Mouse (Mus musculus): ENCODE data around the gene Mpzl2. TPM values are rescaled to one million over a fixed set of nuclear protein-coding genes. Genes with fewer than 3 reads are reported as not detected.
A peak's percentile ranks its signal among the peaks of the same experiment; 100 is the strongest.

Gene Mpzl2
- polyA plus RNA-seq, 1 experiment from 2014 or later = 22.2 TPM

GRCm38 (mm10) chr9:45000249-45000648 lies 39.4 kb upstream of the Mpzl2 start:
- Histone ChIP-seq H3K27ac (ENCODE audit: low read depth, low read length) (no peak overlapping the region), H3K4me2 (replicated peaks; ENCODE audit: low read depth, low read length) (no peak overlapping the region), H3K4me1 (ENCODE audit: control insufficient read depth, insufficient read depth, low read length) (0 out of 2 replicates have a peak, but pooled peaks cover 5% of the 10 kb centered on the region), H3K9me3 (ENCODE audit: control insufficient read depth, low read length) (no peaks in the 10 kb centered on the region), H3K4me3 (ENCODE audit: low read length) (no peak overlapping the region), H3K36me3 (ENCODE audit: control insufficient read depth, insufficient read depth, low read length) (no peaks in the 10 kb centered on the region), H3K27me3 (ENCODE audit: control insufficient read depth, insufficient read depth, low read length) (no peaks in the 10 kb centered on the region), H3K9ac (ENCODE audit: low read depth, low read length) (no peak overlapping the region)
- ATAC-seq (ENCODE audit: low FRiP score, low TSS enrichment) = 0 out of 2 replicates have a peak, but pooled peaks have one; percentile 35
- WGBS = 59% methylated on average over 3 of the region's 3 CpGs

GRCm38 (mm10) chr9:45007404-45007803 lies 32.2 kb upstream of the Mpzl2 start:
- no peaks in the 10 kb centered on the region for H3K4me1 ChIP-seq (ENCODE audit: control insufficient read depth, insufficient read depth, low read length)
- no peak overlapping the region for H3K4me2 ChIP-seq (replicated peaks; ENCODE audit: low read depth, low read length)
- no peaks in the 10 kb centered on the region for H3K36me3 ChIP-seq (ENCODE audit: control insufficient read depth, insufficient read depth, low read length)
- H3K27ac ChIP-seq (ENCODE audit: low read depth, low read length) = no peak overlapping the region
- no peak overlapping the region for H3K4me3 ChIP-seq (ENCODE audit: low read length)
- no peak overlapping the region for H3K9ac ChIP-seq (ENCODE audit: low read depth, low read length)
- H3K9me3 ChIP-seq (ENCODE audit: control insufficient read depth, low read length) = no peaks in the 10 kb centered on the region
- ATAC-seq (ENCODE audit: low FRiP score, low TSS enrichment) = no peak
- H3K27me3 ChIP-seq (ENCODE audit: control insufficient read depth, insufficient read depth, low read length) = no peaks in the 10 kb centered on the region
- WGBS = 81% methylated on average over 12 of the region's 12 CpGs

DNA sequence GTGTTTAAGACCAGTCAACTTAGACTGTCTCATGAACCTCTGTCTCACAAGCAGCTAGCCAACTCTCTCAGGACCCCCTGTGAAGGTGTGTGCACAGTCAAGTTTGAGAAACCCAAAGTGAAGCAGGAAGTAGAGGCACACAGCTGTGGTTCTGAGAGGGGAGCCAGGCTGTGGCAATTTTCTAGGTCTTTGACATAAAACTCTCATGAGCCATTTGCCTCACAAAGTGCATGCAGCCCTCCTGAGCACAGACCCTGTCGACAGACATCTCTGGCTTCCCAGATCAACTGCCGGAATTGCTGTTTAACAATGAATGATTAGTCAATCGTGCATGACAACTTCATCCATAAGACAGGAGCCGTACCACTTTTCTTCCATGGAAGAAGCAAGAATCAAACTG lies 31.3 kb upstream of the Mpzl2 start:
- H3K4me3 ChIP-seq (ENCODE audit: low read length) = no peak overlapping the region
- no peaks in the 10 kb centered on the region for H3K27me3 ChIP-seq (ENCODE audit: control insufficient read depth, insufficient read depth, low read length)
- no peaks in the 10 kb centered on the region for H3K4me1 ChIP-seq (ENCODE audit: control insufficient read depth, insufficient read depth, low read length)
- H3K27ac ChIP-seq (ENCODE audit: low read depth, low read length) = no peak overlapping the region
- H3K9me3 ChIP-seq (ENCODE audit: control insufficient read depth, low read length) = no peaks in the 10 kb centered on the region
- 77% methylated on average over 4 of the region's 4 CpGs for WGBS
- H3K36me3 ChIP-seq (ENCODE audit: control insufficient read depth, insufficient read depth, low read length) = no peaks in the 10 kb centered on the region
- no peak overlapping the region for H3K4me2 ChIP-seq (replicated peaks; ENCODE audit: low read depth, low read length)
- no peak overlapping the region for H3K9ac ChIP-seq (ENCODE audit: low read depth, low read length)
- no peak for ATAC-seq (ENCODE audit: low FRiP score, low TSS enrichment)

DNA sequence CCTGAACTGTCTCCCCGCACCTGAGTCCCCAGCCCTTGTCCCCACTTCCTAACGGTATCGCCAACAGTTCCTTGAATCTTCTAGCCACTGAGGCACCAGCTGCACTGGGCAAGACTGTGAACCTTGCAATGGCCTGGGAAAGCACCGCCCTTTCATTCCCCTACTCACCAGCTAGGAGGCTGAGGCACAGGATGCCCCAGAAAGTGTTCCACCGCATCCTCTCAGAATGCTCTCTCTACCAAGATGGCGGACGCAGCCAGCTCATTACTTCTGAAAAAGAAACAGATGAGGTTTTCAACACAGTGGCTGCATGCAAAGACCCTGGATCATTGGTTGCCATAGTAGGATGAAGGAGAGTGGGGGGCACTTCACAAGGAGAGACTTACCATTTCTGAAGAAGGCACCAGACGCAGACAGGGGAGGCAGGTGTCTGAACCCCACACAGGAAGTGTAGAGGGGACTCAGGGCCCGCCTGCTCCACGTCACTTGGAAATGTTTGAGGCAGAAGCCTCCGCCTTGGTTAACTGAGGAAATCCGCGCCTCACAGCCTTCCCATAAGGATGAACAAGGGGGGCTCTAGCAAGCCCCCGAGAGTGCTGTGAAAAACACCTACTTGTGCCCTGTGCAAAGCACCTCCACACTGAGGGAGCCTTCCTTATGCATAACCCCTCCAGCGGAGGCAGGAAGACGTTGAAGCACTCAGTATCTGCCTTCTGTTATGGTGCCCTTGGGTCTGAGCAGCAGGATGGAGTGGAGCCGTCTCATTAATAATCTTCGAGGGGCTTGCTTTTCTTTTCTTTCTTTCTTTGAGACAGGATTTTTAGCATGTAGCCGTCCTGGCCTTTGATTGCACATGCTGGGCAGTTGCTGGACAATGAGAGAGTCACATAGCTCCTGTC lies 30.2 kb upstream of the Mpzl2 start, which contains the start of gene Cd3e:
TSS of gene Cd3e (minus strand) at position 448 of the 899 bp plus-strand sequence.
- no peaks in the 10 kb centered on the region for H3K27me3 ChIP-seq (ENCODE audit: control insufficient read depth, insufficient read depth, low read length)
- H3K4me3 ChIP-seq (ENCODE audit: low read length) = no peak within 1 kb of the TSS
- H3K4me1 ChIP-seq (ENCODE audit: control insufficient read depth, insufficient read depth, low read length) = no peaks in the 10 kb centered on the region
- no peak within 1 kb of the TSS for H3K4me2 ChIP-seq (replicated peaks; ENCODE audit: low read depth, low read length)
- no peak within 1 kb of the TSS for H3K27ac ChIP-seq (ENCODE audit: low read depth, low read length)
- H3K9me3 ChIP-seq (ENCODE audit: control insufficient read depth, low read length) = no peaks in the 10 kb centered on the region
- ATAC-seq (ENCODE audit: low FRiP score, low TSS enrichment) = no peak
- no peaks in the 10 kb centered on the region for H3K36me3 ChIP-seq (ENCODE audit: control insufficient read depth, insufficient read depth, low read length)
- no peak within 1 kb of the TSS for H3K9ac ChIP-seq (ENCODE audit: low read depth, low read length)
- 88% methylated on average over 19 of the region's 19 CpGs for WGBS

DNA sequence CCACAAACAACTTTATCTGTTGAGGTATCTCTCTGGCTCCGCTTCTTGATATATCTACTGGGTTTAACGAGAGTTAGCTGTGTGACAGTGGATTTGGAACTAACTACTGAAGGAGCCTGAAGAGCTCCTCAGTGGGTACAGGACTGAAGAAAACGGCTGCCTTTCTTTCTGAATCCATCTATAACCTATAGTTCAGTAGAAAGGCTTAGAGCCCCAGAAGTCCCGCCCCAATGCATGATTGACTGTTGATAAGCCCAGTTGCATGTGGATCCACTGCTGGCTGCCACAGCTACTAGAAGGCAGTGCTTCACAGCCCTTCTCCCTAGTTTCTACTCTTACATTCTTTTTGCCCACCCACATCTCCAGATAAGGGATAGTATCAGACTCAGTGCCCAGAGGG lies 29.1 kb upstream of the Mpzl2 start:
- Histone ChIP-seq H3K4me1 (ENCODE audit: control insufficient read depth, insufficient read depth, low read length) (no peaks in the 10 kb centered on the region), H3K4me3 (ENCODE audit: low read length) (no peak overlapping the region), H3K4me2 (replicated peaks; ENCODE audit: low read depth, low read length) (no peak overlapping the region), H3K9me3 (ENCODE audit: control insufficient read depth, low read length) (no peaks in the 10 kb centered on the region), H3K36me3 (ENCODE audit: control insufficient read depth, insufficient read depth, low read length) (no peaks in the 10 kb centered on the region), H3K27ac (ENCODE audit: low read depth, low read length) (no peak overlapping the region), H3K27me3 (ENCODE audit: control insufficient read depth, insufficient read depth, low read length) (no peaks in the 10 kb centered on the region), H3K9ac (ENCODE audit: low read depth, low read length) (no peak overlapping the region)
- 68% methylated on average over 4 of the region's 4 CpGs for WGBS
- ATAC-seq (ENCODE audit: low FRiP score, low TSS enrichment) = no peak

- no peak overlapping the region for H3K4me2 ChIP-seq (replicated peaks; ENCODE audit: low read depth, low read length)
- no peaks in the 10 kb centered on the region for H3K4me1 ChIP-seq (ENCODE audit: control insufficient read depth, insufficient read depth, low read length)
- no peak overlapping the region for H3K27ac ChIP-seq (ENCODE audit: low read depth, low read length)
- no peak for ATAC-seq (ENCODE audit: low FRiP score, low TSS enrichment)
- WGBS = 44% methylated on average over 6 of the region's 6 CpGs
- H3K9me3 ChIP-seq (ENCODE audit: control insufficient read depth, low read length) = no peaks in the 10 kb centered on the region
- no peak overlapping the region for H3K9ac ChIP-seq (ENCODE audit: low read depth, low read length)
- H3K4me3 ChIP-seq (ENCODE audit: low read length) = no peak overlapping the region
- no peaks in the 10 kb centered on the region for H3K36me3 ChIP-seq (ENCODE audit: control insufficient read depth, insufficient read depth, low read length)
- H3K27me3 ChIP-seq (ENCODE audit: control insufficient read depth, insufficient read depth, low read length) = no peaks in the 10 kb centered on the region
Observed at GRCm38 (mm10) chr9:45011291-45011690, 28.3 kb upstream of the Mpzl2 start.

GRCm38 (mm10) chr9:45014879-45015278 lies 24.7 kb upstream of the Mpzl2 start:
- Histone ChIP-seq H3K4me2 (replicated peaks; ENCODE audit: low read depth, low read length) (no peak overlapping the region), H3K4me1 (ENCODE audit: control insufficient read depth, insufficient read depth, low read length) (no peaks in the 10 kb centered on the region), H3K9me3 (ENCODE audit: control insufficient read depth, low read length) (no peaks in the 10 kb centered on the region), H3K27me3 (ENCODE audit: control insufficient read depth, insufficient read depth, low read length) (no peaks in the 10 kb centered on the region), H3K4me3 (ENCODE audit: low read length) (no peak overlapping the region), H3K27ac (ENCODE audit: low read depth, low read length) (no peak overlapping the region), H3K9ac (ENCODE audit: low read depth, low read length) (no peak overlapping the region), H3K36me3 (ENCODE audit: control insufficient read depth, insufficient read depth, low read length) (no peaks in the 10 kb centered on the region)
- ATAC-seq (ENCODE audit: low FRiP score, low TSS enrichment) = no peak
- 53% methylated on average over 2 of the region's 2 CpGs for WGBS

GRCm38 (mm10) chr9:45015841-45016240 lies 23.8 kb upstream of the Mpzl2 start:
- no peaks in the 10 kb centered on the region for H3K4me1 ChIP-seq (ENCODE audit: control insufficient read depth, insufficient read depth, low read length)
- no peaks in the 10 kb centered on the region for H3K9me3 ChIP-seq (ENCODE audit: control insufficient read depth, low read length)
- WGBS = 51% methylated on average over 3 of the region's 3 CpGs
- H3K36me3 ChIP-seq (ENCODE audit: control insufficient read depth, insufficient read depth, low read length) = no peaks in the 10 kb centered on the region
- no peaks in the 10 kb centered on the region for H3K27me3 ChIP-seq (ENCODE audit: control insufficient read depth, insufficient read depth, low read length)
- H3K4me3 ChIP-seq (ENCODE audit: low read length) = no peak overlapping the region
- H3K9ac ChIP-seq (ENCODE audit: low read depth, low read length) = no peak overlapping the region; the same call in 1 of the 2 replicates
- ATAC-seq (ENCODE audit: low FRiP score, low TSS enrichment) = no peak
- H3K27ac ChIP-seq (ENCODE audit: low read depth, low read length) = no peak overlapping the region
- H3K4me2 ChIP-seq (replicated peaks; ENCODE audit: low read depth, low read length) = no peak overlapping the region

GRCm38 (mm10) chr9:45018031-45018430 lies 21.6 kb upstream of the Mpzl2 start:
- H3K27ac ChIP-seq (ENCODE audit: low read depth, low read length) = no peak overlapping the region
- H3K4me1 ChIP-seq (ENCODE audit: control insufficient read depth, insufficient read depth, low read length) = no peaks in the 10 kb centered on the region
- H3K9me3 ChIP-seq (ENCODE audit: control insufficient read depth, low read length) = no peaks in the 10 kb centered on the region
- no peak overlapping the region for H3K9ac ChIP-seq (ENCODE audit: low read depth, low read length)
- no peaks in the 10 kb centered on the region for H3K27me3 ChIP-seq (ENCODE audit: control insufficient read depth, insufficient read depth, low read length)
- H3K4me3 ChIP-seq (ENCODE audit: low read length) = no peak overlapping the region
- no peak overlapping the region for H3K4me2 ChIP-seq (replicated peaks; ENCODE audit: low read depth, low read length)
- H3K36me3 ChIP-seq (ENCODE audit: control insufficient read depth, insufficient read depth, low read length) = no peaks in the 10 kb centered on the region
- ATAC-seq (ENCODE audit: low FRiP score, low TSS enrichment) = no peak
- WGBS = 75% methylated on average over 11 of the region's 11 CpGs

Measured in kidney, embryonic 14.5 days (tissue).